Mouse (Mus musculus) liver, embryonic 14.5 days (tissue): ENCODE results near the gene Hipk1.

Source experiments
- CTCF ChIP-seq: IDR thresholded peaks from 2 replicates; pipeline ENCODE4 v1.5.1; 2016; ENCODE audit warnings: antibody characterized with exemption, low read depth, control low read depth
- EP300 ChIP-seq: IDR thresholded peaks from 2 replicates; pipeline ENCODE4 v1.6.1; 2016; ENCODE audit warnings: antibody characterized with exemption, low read depth

GRCm38 (mm10) chr3:103705426-103705825, 85.9 kb downstream of the Hipk1 start:
- TF ChIP-seq CTCF (no peak), EP300 (no peak)
